Mouse (Mus musculus) lung, postnatal 0 days (tissue): ENCODE measurements around the gene Ap3d1. TPM values are rescaled to one million over a fixed set of nuclear protein-coding genes. Genes with fewer than 3 reads are reported as not detected.

Experiments
- ATAC-seq: fragments of 200-750 bp; cut with Nextera tagmentation; 2 replicates; pipeline ENCODE4 v1.8.0; 2017; ENCODE audit warnings: moderate library complexity
- DNase-seq: peaks from one replicate; pipeline ENCODE4 v3.0.0-alpha.2; 2016; ENCODE audit warnings: low spot score
- H3K27ac ChIP-seq: fragments of 300-500 bp; sonication (generic); 2 replicates; pipeline ENCODE4 v1.5.1; 2014; ENCODE audit warnings: antibody characterized with exemption, mild to moderate bottlenecking, low read length, mixed read lengths
- H3K27me3 ChIP-seq: fragments of 300-500 bp; sonication (generic); replicated peaks from 2 replicates; pipeline ENCODE4 v1.6.1; 2014; ENCODE audit warnings: low read length, mixed read lengths; ENCODE audit not compliant: insufficient read depth
- H3K36me3 ChIP-seq: fragments of 300-500 bp; sonication (generic); 2 replicates; pipeline ENCODE4 v1.6.1; 2014; ENCODE audit warnings: low read length, mixed read lengths; ENCODE audit not compliant: insufficient read depth
- H3K4me1 ChIP-seq: fragments of 300-500 bp; sonication (generic); 2 replicates; pipeline ENCODE4 v1.6.1; 2014; ENCODE audit warnings: antibody characterized with exemption, low read depth, low read length, mixed read lengths; ENCODE audit not compliant: insufficient read depth
- H3K4me2 ChIP-seq: fragments of 300-500 bp; sonication (generic); replicated peaks from 2 replicates; pipeline ENCODE4 v1.6.1; 2014; ENCODE audit warnings: low read depth, mild to moderate bottlenecking, low read length, moderate library complexity, mixed read lengths
- H3K4me3 ChIP-seq: fragments of 300-500 bp; sonication (generic); 2 replicates; pipeline ENCODE4 v1.5.1; 2014; ENCODE audit warnings: low read depth, low read length
- H3K9ac ChIP-seq: fragments of 300-500 bp; sonication (generic); replicated peaks from 2 replicates; pipeline ENCODE4 v1.6.1; 2014; ENCODE audit warnings: low read depth, mild to moderate bottlenecking
- H3K9me3 ChIP-seq: fragments of 300-500 bp; sonication (generic); 2 replicates; pipeline ENCODE4 v1.6.1; 2016; ENCODE audit warnings: low read length, mixed read lengths
- CTCF ChIP-seq: IDR thresholded peaks from 2 replicates; pipeline ENCODE4 v1.5.1; 2016; ENCODE audit warnings: antibody characterized with exemption, mild to moderate bottlenecking
- EP300 ChIP-seq: IDR thresholded peaks from 2 replicates; pipeline ENCODE4 v1.6.1; 2016; ENCODE audit warnings: antibody characterized with exemption, mild to moderate bottlenecking, control low read depth
- WGBS: fragments of 180-500 bp; shearing (Covaris S2); extraction: QIAGEN DNeasy Blood & Tissue Kit; methylation state at CpG from one replicate; pipeline ENCODE4 v1.1.7; 2014; 5-methylcytosine and 5-hydroxymethylcytosine counted together
- polyA plus RNA-seq: library from polyadenylated mRNA; unstranded; fragments of >200 nt; fragmentation: Nextera tagmentation; extraction: Ambion mirVana; gene quantifications from 2 replicates; pipeline ENCODE4 v1.2.1, GENCODE M21; 2015

The Ap3d1 gene
- polyA plus RNA-seq, 1 experiment from 2014 or later, result 49.3 TPM

DNA sequence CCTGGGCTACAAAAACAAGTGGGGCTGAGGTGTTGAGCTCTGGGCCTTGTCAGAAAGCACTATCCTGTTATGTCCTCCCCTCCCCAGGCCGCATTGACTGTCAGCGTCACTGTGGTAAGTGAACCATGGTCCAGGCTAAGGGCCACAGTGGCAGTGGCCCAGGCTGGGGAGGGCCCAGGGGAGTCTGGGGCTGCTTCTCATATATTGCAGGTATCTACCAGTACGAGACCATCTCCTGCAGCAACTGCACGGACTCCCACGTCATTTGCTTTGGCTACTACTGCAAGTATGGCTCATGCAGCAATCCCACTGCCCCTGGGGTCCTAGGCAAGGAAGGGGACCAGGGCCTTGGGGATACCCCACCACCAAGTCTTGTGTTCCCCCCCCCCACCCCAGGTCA, 38.4 kb downstream of the Ap3d1 start:
- H3K27ac ChIP-seq, result no peak overlapping the region
- H3K9ac ChIP-seq, result 0 out of 2 replicates have a peak overlapping the region, but pooled peaks have one; percentile 33
- no peaks in the 10 kb centered on the region for H3K9me3 ChIP-seq
- H3K36me3 ChIP-seq, result peaks cover 14% of the 10 kb centered on the region
- WGBS, result 80% methylated on average over 5 of the region's 5 CpGs
- no peak overlapping the region for H3K4me3 ChIP-seq
- H3K27me3 ChIP-seq, result no peaks in the 10 kb centered on the region
- ATAC-seq (no peak), DNase-seq (no peak)
- peak overlapping the region; percentile 64 for H3K4me2 ChIP-seq
- H3K4me1 ChIP-seq, result peaks cover 15% of the 10 kb centered on the region
- TF ChIP-seq EP300 (no peak), CTCF (no peak)

DNA sequence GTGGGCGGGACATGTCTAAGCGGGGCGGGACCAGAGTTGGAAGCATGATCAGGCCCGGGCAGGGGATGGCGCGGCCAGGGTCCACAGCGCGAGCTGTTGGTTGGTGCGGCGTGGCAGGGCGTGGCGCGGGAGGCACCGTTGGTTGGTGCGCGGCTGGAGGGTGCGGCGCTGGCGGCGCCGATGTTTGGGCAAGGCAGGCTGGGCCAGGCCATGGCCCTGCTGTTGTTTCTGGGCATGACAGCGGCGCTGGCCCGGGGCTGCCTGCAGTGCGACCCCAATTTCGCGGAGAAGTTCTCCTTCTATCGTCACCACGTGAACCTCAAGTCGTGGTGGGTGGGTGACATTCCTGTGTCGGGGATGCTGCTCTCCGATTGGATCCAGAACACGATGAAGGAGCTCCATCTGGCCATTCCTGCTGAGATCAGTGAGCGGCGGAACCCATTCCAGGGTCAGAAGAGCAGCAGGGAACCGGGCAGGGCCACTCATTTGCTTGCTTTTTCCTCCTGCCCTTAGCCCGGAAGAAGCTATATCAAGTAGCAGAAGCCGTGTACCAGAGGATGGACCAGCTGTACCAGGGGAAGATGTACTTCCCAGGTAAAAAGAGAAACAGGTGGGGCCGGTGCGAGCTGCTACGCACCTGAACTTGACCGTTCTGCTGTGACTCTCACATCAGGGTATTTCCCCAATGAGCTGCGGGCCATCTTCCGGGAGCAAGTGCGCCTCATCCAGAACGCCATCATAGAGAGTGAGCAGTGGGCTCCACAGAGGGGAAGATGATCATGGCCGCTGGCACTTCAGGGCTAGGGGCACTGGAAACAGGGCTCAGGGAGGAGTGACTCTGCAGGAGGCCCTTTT, 39.3 kb downstream of the Ap3d1 start:
- Histone ChIP-seq H3K4me3 (peak overlapping the region; percentile 43), H3K4me1 (peaks cover 15% of the 10 kb centered on the region), H3K9ac (peak overlapping the region; percentile 33), H3K27ac (peak overlapping the region; percentile 89), H3K36me3 (peaks cover 6% of the 10 kb centered on the region), H3K27me3 (no peaks in the 10 kb centered on the region), H3K9me3 (no peaks in the 10 kb centered on the region), H3K4me2 (peak overlapping the region; percentile 64)
- ATAC-seq (peak; percentile 87), DNase-seq (peak; percentile 98)
- TF ChIP-seq EP300 (no peak), CTCF (peak; percentile 29)
- WGBS, result 2% methylated on average over 47 of the region's 47 CpGs

DNA sequence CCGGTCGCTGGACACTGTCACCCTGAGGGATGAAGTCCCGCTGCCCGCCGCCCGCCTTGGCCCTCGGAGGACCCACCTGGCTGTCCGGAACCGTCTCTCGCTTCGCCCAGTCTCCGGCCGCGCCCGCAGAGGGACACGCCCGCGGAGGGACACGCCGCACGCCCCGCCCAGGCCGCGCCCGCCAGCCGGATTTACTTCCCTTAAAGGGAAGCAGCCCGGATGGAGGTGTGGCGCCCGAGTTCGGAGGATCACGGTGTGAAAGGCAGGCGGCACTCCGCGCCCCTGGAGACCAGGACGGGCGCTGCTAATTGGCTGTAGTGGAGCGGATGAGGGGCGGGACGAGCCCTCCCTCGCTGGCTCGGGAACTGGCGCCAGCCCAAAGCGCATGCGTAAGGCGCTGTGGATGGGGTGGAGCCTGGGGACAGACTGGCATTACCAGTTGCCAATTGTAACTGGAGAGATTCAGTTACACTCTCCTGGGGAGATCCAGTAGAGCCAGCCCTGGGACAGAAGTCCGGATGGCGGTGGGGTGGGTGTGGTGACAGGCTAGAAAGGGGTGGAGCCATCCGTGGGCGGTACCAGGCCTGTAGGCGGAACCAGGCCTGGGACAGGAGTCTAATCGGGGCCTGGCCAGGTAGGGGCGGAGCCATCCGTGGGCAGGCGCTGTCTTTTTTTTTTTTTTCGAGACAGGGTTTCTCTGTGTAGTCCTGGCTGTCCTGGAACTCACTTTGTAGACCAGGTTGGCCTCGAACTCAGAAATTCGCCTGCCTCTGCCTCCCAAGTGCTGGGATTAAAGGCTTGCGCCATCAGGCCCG, 40.1 kb downstream of the Ap3d1 start, which contains the start of the genes Mob3a and Izumo4:
Gene Mob3a, minus strand, starts transcription at position 257 of the 815 bp plus-strand sequence.
Gene Izumo4, plus strand, starts transcription at position 464 of the 815 bp plus-strand sequence.
- peak within 1 kb of the TSS; percentile 89 for H3K27ac ChIP-seq
- TF ChIP-seq CTCF, result no peak; the same call in 1 of the 2 replicates
- TF ChIP-seq EP300, result no peak
- DNase-seq (peak; percentile 100), ATAC-seq (peak; percentile 94)
- peak within 1 kb of the TSS; percentile 64 for H3K4me2 ChIP-seq
- H3K4me1 ChIP-seq, result peaks cover 15% of the 10 kb centered on the region
- no peaks in the 10 kb centered on the region for H3K36me3 ChIP-seq
- no peaks in the 10 kb centered on the region for H3K9me3 ChIP-seq
- H3K9ac ChIP-seq, result peak within 1 kb of the TSS; percentile 46
- H3K4me3 ChIP-seq, result peak within 1 kb of the TSS; percentile 59
- H3K27me3 ChIP-seq, result no peaks in the 10 kb centered on the region
- WGBS, result under 1% methylated on average over 59 of the region's 59 CpGs

DNA sequence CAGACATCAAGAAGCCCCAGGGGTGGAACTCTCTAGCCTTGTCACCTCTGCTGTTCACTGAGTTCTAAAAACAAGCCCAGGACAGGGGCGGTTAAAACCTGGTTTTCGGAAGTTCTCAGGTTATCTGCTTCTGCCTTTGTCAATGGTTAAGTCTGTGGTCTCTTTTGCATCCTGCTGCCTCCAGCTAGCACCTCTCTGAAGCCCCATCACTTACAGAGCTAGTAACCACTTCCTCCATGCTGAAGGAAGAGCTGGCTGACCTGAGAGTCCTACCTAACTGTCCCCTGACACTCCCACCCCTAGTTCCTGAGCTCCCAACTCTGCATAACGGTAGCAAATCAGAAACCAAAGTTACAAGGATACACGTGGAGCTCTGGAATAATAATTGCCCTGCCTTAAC, 41.3 kb downstream of the Ap3d1 start:
- TF ChIP-seq EP300 (no peak), CTCF (no peak)
- peak overlapping the region; percentile 59 for H3K4me3 ChIP-seq
- WGBS, result 33% methylated on average over 4 of the region's 4 CpGs
- H3K27me3 ChIP-seq, result no peaks in the 10 kb centered on the region
- peak overlapping the region; percentile 46; the same call in 1 of the 2 replicates for H3K9ac ChIP-seq
- H3K27ac ChIP-seq, result peak overlapping the region; percentile 88; the same call in 1 of the 2 replicates
- DNase-seq (no peak), ATAC-seq (no peak)
- peaks cover 24% of the 10 kb centered on the region for H3K4me1 ChIP-seq
- no peaks in the 10 kb centered on the region for H3K36me3 ChIP-seq
- peak overlapping the region; percentile 61 for H3K4me2 ChIP-seq
- H3K9me3 ChIP-seq, result no peaks in the 10 kb centered on the region

DNA sequence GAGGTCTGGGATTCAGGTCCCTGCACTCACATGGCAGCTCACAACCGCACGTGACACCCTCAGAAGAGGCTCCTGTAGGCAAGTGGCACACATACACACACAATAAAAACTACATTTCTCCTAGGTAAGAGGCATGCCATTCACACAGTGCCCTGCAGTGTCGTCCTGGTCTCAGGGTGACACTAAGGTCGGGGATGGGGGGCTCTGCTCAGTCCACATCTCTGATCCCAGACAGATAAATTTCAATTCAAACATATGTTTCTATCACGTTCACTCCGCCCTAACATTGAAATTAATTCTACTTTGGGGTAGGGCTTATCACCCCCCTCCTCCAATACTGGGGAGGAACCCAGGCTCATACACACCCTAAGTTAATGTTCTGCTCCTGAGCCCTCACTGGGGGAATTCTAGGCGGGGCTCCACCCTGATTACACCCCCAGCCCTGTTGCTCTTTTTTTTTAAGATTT, 42.0 kb downstream of the Ap3d1 start:
- H3K27ac ChIP-seq, result no peak overlapping the region
- no peak for TF ChIP-seq CTCF
- no peak for TF ChIP-seq EP300
- no peak overlapping the region for H3K9ac ChIP-seq
- H3K4me1 ChIP-seq, result peaks cover 25% of the 10 kb centered on the region
- H3K4me2 ChIP-seq, result no peak overlapping the region
- no peaks in the 10 kb centered on the region for H3K27me3 ChIP-seq
- ATAC-seq, result no peak
- 84% methylated on average over 7 of the region's 7 CpGs for WGBS
- no peak overlapping the region for H3K4me3 ChIP-seq
- no peaks in the 10 kb centered on the region for H3K9me3 ChIP-seq
- no peaks in the 10 kb centered on the region for H3K36me3 ChIP-seq
- DNase-seq, result no peak

DNA sequence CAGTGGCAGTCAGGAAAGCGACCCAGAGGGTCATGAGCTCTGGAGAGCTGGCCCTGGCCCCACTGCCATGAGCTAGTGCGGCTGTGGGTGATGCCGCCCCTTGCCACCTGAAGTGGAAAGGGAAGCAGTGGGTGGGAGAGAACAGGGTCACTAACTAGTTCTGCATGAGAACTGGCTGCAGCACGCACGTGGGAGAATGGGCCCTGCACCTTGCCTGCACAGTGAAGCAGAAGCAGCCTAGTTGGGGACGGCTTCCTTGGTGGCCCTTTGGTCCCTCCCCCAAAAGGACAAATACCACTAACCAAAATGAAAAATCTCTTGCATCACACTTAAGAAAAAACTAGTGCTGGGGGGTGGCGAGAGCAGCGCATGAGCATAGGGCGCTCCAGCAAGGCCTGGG, 43.5 kb downstream of the Ap3d1 start:
- H3K9me3 ChIP-seq, result no peaks in the 10 kb centered on the region
- no peaks in the 10 kb centered on the region for H3K36me3 ChIP-seq
- H3K4me3 ChIP-seq, result no peak overlapping the region
- DNase-seq (no peak), ATAC-seq (no peak)
- no peaks in the 10 kb centered on the region for H3K27me3 ChIP-seq
- peaks cover 30% of the 10 kb centered on the region for H3K4me1 ChIP-seq
- no peak overlapping the region for H3K9ac ChIP-seq
- no peak for TF ChIP-seq EP300
- TF ChIP-seq CTCF, result no peak
- no peak overlapping the region for H3K27ac ChIP-seq
- no peak overlapping the region for H3K4me2 ChIP-seq
- WGBS, result 88% methylated on average over 9 of the region's 9 CpGs
